Mouse (Mus musculus): ENCODE results near the gene Vamp2. TPM values are rescaled to one million over a fixed set of nuclear protein-coding genes. Genes with fewer than 3 reads are reported as not detected.

The Vamp2 gene
- polyA plus RNA-seq, 1 experiment: 55.9 TPM

GRCm38 (mm10) chr11:69080102-69080854 is 8.0 kb upstream of the Vamp2 start:
- WGBS: 68% methylated on average over 15 of the region's 15 CpGs
- no peak overlapping the region for H3K27ac ChIP-seq (ENCODE audit: control insufficient read depth, insufficient read depth, low read depth, low read length, poor library complexity)
- H3K4me1 ChIP-seq (ENCODE audit: control insufficient read depth, insufficient read depth, low read length): peaks cover 3% of the 10 kb centered on the region; the same call in 1 of the 2 replicates
- no peak overlapping the region for H3K4me3 ChIP-seq (replicated peaks; ENCODE audit: control insufficient read depth, low read depth, low read length)
- no peak for TF ChIP-seq POLR2A (IDR thresholded peaks at IDR 0.05; ENCODE audit: borderline replicate concordance, control insufficient read depth, low read depth, low read length)
- TF ChIP-seq CTCF (IDR thresholded peaks at IDR 0.05; ENCODE audit: control insufficient read depth, insufficient read depth, low read length): no peak

GRCm38 (mm10) chr11:69080855-69081222 is 7.5 kb upstream of the Vamp2 start:
- 83% methylated on average over 8 of the region's 8 CpGs for WGBS
- TF ChIP-seq POLR2A (IDR thresholded peaks at IDR 0.05; ENCODE audit: borderline replicate concordance, control insufficient read depth, low read depth, low read length) (no peak), CTCF (IDR thresholded peaks at IDR 0.05; ENCODE audit: control insufficient read depth, insufficient read depth, low read length) (no peak)
- Histone ChIP-seq H3K4me3 (replicated peaks; ENCODE audit: control insufficient read depth, low read depth, low read length) (no peak overlapping the region), H3K27ac (ENCODE audit: control insufficient read depth, insufficient read depth, low read depth, low read length, poor library complexity) (no peak overlapping the region), H3K4me1 (ENCODE audit: control insufficient read depth, insufficient read depth, low read length) (peaks cover 3% of the 10 kb centered on the region; the same call in 1 of the 2 replicates)

- no peak overlapping the region for H3K4me3 ChIP-seq (replicated peaks; ENCODE audit: control insufficient read depth, low read depth, low read length)
- 87% methylated on average over 7 of the region's 7 CpGs for WGBS
- TF ChIP-seq CTCF (IDR thresholded peaks at IDR 0.05; ENCODE audit: control insufficient read depth, insufficient read depth, low read length) (no peak), POLR2A (IDR thresholded peaks at IDR 0.05; ENCODE audit: borderline replicate concordance, control insufficient read depth, low read depth, low read length) (no peak)
These were observed 6.7 kb upstream of the Vamp2 start for GRCm38 (mm10) chr11:69081613-69082012.

GRCm38 (mm10) chr11:69085608-69086007 is 2.7 kb upstream of the Vamp2 start:
- no peak for TF ChIP-seq POLR2A (IDR thresholded peaks at IDR 0.05; ENCODE audit: borderline replicate concordance, control insufficient read depth, low read depth, low read length)
- TF ChIP-seq CTCF (IDR thresholded peaks at IDR 0.05; ENCODE audit: control insufficient read depth, insufficient read depth, low read length): no peak
- H3K27ac ChIP-seq (ENCODE audit: control insufficient read depth, insufficient read depth, low read depth, low read length, poor library complexity): no peak overlapping the region

More at GRCm38 (mm10) chr11:69081613-69082012, 6.7 kb upstream of the Vamp2 start:
- Histone ChIP-seq H3K4me1 (ENCODE audit: control insufficient read depth, insufficient read depth, low read length) (peaks cover 3% of the 10 kb centered on the region; the same call in 1 of the 2 replicates), H3K27ac (ENCODE audit: control insufficient read depth, insufficient read depth, low read depth, low read length, poor library complexity) (no peak overlapping the region)

GRCm38 (mm10) chr11:69086390-69086789 is 1.9 kb upstream of the Vamp2 start:
- H3K4me1 ChIP-seq (ENCODE audit: control insufficient read depth, insufficient read depth, low read length): peaks cover 3% of the 10 kb centered on the region; the same call in 1 of the 2 replicates
- WGBS: 80% methylated on average over 6 of the region's 6 CpGs
- no peak overlapping the region for H3K27ac ChIP-seq (ENCODE audit: control insufficient read depth, insufficient read depth, low read depth, low read length, poor library complexity)
- no peak overlapping the region for H3K4me3 ChIP-seq (replicated peaks; ENCODE audit: control insufficient read depth, low read depth, low read length)
- TF ChIP-seq POLR2A (IDR thresholded peaks at IDR 0.05; ENCODE audit: borderline replicate concordance, control insufficient read depth, low read depth, low read length) (no peak), CTCF (IDR thresholded peaks at IDR 0.05; ENCODE audit: control insufficient read depth, insufficient read depth, low read length) (no peak)

More at GRCm38 (mm10) chr11:69085608-69086007, 2.7 kb upstream of the Vamp2 start:
- WGBS: 70% methylated on average over 6 of the region's 6 CpGs
- Histone ChIP-seq H3K4me1 (ENCODE audit: control insufficient read depth, insufficient read depth, low read length) (peaks cover 3% of the 10 kb centered on the region; the same call in 1 of the 2 replicates), H3K4me3 (replicated peaks; ENCODE audit: control insufficient read depth, low read depth, low read length) (no peak overlapping the region)

- TF ChIP-seq POLR2A (IDR thresholded peaks at IDR 0.05; ENCODE audit: borderline replicate concordance, control insufficient read depth, low read depth, low read length) (no peak), CTCF (IDR thresholded peaks at IDR 0.05; ENCODE audit: control insufficient read depth, insufficient read depth, low read length) (no peak)
- WGBS: 80% methylated on average over 4 of the region's 4 CpGs
- Histone ChIP-seq H3K4me1 (ENCODE audit: control insufficient read depth, insufficient read depth, low read length) (peaks cover 3% of the 10 kb centered on the region; the same call in 1 of the 2 replicates), H3K27ac (ENCODE audit: control insufficient read depth, insufficient read depth, low read depth, low read length, poor library complexity) (no peak overlapping the region), H3K4me3 (replicated peaks; ENCODE audit: control insufficient read depth, low read depth, low read length) (no peak overlapping the region)
These were observed 1.2 kb upstream of the Vamp2 start for GRCm38 (mm10) chr11:69087082-69087481.

GRCm38 (mm10) chr11:69087597-69087996 is 693 bp upstream of the Vamp2 start:
- peaks cover 3% of the 10 kb centered on the region; the same call in 1 of the 2 replicates for H3K4me1 ChIP-seq (ENCODE audit: control insufficient read depth, insufficient read depth, low read length)

GRCm38 (mm10) chr11:69088856-69089615 is 746 bp downstream of the Vamp2 start:
- WGBS: 7% methylated on average over 25 of the region's 25 CpGs
- TF ChIP-seq POLR2A (IDR thresholded peaks at IDR 0.05; ENCODE audit: borderline replicate concordance, control insufficient read depth, low read depth, low read length) (no peak), CTCF (IDR thresholded peaks at IDR 0.05; ENCODE audit: control insufficient read depth, insufficient read depth, low read length) (no peak)
- peak overlapping the region; percentile 86 for H3K4me3 ChIP-seq (replicated peaks; ENCODE audit: control insufficient read depth, low read depth, low read length)
- peaks cover 3% of the 10 kb centered on the region; the same call in 1 of the 2 replicates for H3K4me1 ChIP-seq (ENCODE audit: control insufficient read depth, insufficient read depth, low read length)
- peak overlapping the region; percentile 97 for H3K27ac ChIP-seq (ENCODE audit: control insufficient read depth, insufficient read depth, low read depth, low read length, poor library complexity)

More at GRCm38 (mm10) chr11:69087597-69087996, 693 bp upstream of the Vamp2 start:
- H3K27ac ChIP-seq (ENCODE audit: control insufficient read depth, insufficient read depth, low read depth, low read length, poor library complexity): no peak overlapping the region
- 76% methylated on average over 2 of the region's 2 CpGs for WGBS
- no peak for TF ChIP-seq POLR2A (IDR thresholded peaks at IDR 0.05; ENCODE audit: borderline replicate concordance, control insufficient read depth, low read depth, low read length)
- no peak for TF ChIP-seq CTCF (IDR thresholded peaks at IDR 0.05; ENCODE audit: control insufficient read depth, insufficient read depth, low read length)
- H3K4me3 ChIP-seq (replicated peaks; ENCODE audit: control insufficient read depth, low read depth, low read length): no peak overlapping the region

All from bone marrow, adult 2 months (tissue).